Mouse (Mus musculus) right cerebral cortex, postnatal 4 days (tissue): Measurements from ENCODE around the gene Hdac10.

Experiments used
- DNase-seq: peaks from one replicate; pipeline ENCODE4 v3.0.0-alpha.2; 2022

Hdac10 gene

DNA sequence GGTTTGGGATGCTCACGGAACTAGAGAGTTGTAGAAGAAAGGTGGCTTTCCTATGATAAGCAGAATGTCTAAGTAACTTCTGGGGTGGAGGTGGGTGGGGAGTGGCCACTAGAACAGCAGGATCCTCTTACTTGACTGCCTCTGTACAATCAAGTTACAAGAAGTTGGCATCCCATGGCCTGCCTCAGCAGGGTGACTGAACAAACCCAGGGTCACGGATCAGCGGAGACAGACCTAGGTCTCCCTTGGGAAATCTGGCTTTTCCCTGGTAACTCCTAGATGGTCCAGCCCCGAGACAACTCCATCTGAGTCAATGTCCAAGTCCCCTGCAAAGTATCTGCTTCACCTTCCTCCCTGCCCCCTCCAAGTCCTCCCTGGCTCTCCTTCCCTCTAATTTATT, 19.4 kb upstream of the Hdac10 start:
- no peak for DNase-seq

DNA sequence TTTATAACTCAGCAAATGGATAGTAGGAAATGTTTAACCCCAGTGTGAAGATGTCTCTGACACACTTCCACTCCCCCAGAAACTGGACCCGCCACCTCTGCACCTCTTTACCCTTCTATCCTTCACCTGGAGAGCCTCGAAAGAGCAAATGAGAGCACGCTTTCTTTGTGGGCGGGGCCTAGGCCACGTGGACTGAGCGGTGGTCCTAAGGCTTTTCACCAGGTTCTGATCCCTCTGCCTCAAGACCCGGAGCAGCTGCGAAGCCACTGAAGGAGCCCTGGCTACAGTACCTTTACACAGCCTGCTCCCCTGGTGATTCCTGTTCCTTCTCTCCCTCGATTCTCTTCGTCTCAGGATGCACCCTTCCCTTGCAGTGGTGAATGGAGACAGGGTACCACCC, 19.0 kb upstream of the Hdac10 start:
- DNase-seq, result no peak

DNA sequence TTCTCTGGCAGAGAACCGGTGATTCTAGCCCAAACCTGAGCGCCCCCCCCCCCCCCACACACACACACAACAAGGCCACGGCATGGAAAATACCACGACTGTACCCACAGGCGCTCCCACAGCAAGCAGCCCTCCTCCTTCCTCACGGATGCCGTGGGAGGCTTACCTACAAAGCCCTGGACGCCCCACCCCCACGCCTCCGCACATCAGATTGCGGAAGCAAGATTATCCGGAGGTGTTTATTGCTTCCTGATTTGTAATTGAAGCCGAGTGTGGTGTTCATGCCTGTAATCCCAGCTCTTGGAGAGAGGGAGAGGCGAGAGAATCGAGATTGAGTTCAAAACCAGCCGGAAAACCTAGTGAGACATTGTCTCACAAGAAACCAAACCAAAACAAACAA, 18.5 kb upstream of the Hdac10 start:
- peak; percentile 49 for DNase-seq

DNA sequence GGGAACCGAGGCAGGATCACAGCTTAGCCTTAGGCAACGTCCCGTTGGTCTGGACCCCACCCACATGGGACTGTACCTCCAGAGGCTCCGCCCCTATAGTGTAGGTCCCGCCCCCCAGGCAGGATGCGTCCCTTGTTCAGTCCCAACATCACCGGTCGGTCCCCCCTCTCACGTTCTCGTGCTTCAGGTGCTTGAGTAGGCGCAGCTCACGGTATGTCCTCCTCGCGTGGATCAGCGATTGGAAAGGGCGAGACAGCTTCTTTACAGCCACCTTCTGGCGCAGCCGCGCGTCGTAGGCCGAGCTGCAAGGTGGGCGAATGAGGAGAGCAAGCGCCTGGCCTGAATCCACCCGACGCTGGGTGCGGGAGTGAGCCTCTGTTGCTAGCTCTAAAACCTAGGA, 18.0 kb upstream of the Hdac10 start:
- peak; percentile 53 for DNase-seq

DNA sequence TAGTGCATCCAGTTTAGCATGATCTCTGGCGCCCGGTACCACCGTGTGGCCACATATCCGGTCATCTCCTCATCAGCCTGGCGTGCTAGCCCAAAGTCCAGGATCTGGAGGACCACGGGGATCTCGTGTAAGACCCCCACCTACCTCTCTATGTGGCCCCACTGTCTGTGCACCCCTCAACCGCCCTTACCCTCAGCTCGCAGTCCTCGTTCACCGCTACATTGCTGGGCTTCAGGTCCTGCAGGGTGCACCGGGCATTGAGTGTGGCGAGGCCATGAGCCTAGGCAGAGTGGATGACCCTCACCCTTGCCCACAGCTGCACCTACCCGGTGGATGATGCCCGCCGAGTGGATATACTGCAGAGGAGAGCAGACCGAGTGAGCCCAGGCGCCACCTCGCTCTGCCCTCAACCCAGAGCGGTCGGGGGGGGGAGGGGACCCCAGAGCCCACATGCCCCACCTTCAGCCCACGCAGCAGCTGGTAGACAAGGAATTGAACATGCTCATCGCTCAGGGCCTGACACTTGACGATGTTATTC, 17.4 kb upstream of the Hdac10 start:
- DNase-seq, result no peak

DNA sequence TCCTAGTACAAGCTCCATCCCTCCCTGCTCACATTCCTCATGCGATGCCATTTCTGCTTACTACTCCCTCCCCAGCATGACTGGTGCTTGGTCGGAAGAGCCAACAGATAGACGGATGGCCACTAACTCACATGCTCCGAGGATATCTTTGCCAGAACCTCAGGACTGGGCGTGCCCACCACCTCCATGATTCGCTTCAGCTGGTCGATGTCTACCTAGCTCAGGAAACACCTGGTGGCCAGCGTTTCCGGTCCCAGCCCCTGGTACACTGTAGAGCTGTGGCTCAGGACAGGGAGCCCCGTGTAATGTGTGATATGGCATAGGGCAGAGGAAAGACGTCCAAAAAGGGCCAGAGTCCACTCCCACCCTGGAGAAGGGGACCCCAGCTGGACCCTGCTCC, 16.5 kb upstream of the Hdac10 start:
- DNase-seq, result no peak

DNA sequence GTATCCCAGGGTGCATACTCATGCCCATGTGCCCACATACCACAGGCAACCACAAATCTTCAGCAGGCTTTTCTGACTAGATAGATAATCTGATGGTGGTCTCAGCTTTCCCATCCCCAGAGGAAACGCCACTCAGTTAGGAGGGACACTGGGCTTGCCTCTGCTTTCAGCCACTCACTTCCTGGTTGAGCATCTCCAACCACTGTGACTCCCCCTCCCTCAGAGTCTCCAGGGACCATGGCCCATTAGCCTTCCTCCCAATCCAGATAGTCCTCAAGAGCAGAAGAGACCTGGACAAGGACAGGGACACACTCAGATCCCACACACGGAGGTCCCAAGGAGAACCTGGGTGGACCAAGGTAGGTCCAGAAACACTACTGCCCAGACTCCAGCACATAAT, 14.6 kb upstream of the Hdac10 start:
- no peak for DNase-seq

DNA sequence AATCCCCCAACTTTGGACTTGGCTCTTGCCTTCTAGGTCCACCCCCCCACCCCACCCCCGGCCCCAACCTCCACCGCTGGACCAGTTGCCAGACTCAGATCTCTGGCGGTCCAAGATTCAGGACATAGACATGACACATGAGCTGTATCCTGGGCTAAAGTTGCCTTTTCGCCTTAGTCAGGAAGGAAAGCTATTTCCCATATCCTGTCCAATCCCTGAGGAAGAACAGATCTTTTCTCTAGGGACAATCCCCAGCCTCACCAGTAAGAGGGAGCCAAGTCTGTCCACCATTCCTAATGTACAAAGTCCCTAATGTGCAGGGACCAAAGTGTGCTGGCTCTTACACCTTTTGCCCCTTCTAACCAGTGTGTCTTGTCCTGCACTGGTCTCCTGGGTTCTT, 13.4 kb upstream of the Hdac10 start:
- DNase-seq, result no peak

DNA sequence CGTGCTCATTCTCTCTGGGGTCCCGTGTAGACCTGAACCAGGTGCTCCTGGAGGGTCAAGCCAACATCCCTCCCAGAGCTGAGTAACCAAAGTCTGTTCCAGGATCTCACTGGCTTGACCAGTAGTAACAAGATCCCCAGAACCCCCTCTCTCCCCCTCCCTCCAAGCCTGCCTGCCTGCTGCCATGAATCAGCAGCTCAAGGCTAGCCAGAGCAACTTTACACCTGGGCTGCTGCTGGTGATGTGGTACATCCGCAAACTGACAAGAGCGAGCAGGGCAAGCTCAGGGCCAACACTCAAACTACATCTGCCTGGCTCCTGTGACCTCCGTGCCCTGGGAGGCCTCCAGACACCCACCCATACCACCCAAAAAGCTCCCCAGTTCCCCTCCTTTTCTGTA, 12.9 kb upstream of the Hdac10 start:
- no peak for DNase-seq

DNA sequence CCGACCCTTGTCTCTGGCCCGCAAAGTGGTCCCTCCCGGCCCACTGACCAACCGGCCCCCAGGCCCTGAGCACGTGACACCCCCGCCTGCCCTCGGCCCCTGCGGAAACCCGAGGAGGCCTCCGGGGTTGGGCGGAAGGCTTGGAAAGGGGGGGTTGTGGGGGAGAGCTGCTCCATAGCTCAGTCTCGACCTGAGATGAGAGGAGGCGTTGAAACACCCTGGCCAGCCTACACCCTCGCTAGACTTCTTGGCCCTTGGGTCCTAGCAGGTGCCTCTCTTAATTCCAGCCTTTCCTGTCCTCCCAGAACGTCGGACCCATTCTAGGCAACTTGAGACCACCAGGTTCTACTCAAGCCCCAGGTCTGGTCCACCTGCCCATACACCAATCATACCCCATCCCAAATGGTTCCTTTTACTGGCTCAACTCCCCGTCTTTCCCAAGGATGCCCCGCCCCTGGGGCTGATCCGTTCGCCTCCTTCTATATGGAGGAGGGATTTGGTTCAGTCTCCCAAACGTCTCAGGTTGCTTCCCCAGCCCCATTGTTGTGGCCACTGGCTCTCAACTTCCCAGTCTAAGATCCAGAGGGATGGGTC, 12.3 kb upstream of the Hdac10 start, which contains the start of gene Mapk12:
Gene Mapk12 (minus strand): TSS at position 45 of the 594 bp plus-strand sequence.
- no peak for DNase-seq

DNA sequence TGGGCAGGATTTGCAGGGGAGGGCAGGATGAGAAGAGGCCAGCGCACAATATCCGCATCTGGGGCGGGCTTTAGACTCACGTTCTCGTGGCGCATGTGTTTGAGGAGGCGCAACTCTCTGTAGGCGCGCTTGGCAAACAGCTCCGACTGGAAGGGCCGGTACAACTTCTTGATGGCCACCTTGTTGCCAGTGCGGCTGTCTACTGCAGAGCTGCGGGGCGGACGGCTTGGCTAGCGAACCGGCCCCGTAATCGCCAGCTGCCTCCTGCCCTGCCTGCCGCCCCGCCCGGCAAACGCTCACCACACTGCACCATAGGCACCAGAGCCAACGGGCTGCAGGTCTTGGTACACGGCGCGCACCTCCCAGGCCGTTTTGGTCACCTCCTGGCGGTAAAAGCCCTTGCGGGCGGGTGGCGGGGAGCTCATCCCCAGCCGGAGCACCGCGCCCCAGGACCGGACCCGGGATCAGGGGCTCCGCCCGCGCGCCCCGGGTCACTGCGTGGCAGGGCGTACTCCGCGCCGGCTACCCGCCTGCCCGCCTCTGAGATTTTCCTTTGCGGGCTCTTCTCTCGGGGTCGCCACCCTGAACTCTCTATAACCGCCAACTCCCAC, 11.7 kb upstream of the Hdac10 start:
- DNase-seq, result peak; percentile 22

DNA sequence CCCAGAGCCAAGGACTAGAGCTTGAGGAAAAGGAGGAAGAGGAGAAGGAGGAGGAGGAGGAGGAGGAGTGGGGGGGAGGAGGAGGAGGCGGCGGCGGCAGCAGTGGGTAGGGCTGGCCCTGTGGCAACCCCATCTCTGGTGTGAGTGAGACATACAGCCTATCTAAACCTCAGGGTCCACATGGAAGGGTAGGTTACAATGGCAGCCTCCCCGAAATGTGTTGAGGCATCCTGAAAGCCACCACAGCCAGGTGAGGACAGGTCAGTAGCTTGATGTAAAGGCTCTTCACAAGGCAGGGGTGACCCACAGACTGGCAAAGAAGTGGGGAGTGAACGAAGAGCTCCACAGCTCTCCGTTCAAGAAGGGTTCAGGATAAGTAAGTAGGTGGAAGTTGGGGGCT, 10.0 kb upstream of the Hdac10 start:
- DNase-seq, result no peak

DNA sequence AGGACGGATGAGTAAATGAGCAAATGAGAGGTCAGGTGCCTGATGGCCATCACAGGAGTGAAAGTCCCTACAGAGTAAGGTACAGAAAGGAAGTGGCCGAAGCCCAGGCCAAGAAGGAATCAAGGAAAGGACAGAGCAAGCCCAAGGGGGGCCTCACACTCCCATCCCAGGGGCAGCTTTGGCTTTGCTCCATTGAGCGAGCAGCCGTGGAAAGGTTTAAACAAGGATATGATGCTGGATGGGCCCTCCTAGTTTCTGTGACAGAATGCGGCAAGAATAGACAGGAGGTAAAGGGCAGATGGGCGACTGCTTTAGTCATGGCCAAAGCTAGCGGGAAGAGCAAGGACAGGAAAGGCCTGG, 9.5 kb upstream of the Hdac10 start:
- no peak for DNase-seq

DNA sequence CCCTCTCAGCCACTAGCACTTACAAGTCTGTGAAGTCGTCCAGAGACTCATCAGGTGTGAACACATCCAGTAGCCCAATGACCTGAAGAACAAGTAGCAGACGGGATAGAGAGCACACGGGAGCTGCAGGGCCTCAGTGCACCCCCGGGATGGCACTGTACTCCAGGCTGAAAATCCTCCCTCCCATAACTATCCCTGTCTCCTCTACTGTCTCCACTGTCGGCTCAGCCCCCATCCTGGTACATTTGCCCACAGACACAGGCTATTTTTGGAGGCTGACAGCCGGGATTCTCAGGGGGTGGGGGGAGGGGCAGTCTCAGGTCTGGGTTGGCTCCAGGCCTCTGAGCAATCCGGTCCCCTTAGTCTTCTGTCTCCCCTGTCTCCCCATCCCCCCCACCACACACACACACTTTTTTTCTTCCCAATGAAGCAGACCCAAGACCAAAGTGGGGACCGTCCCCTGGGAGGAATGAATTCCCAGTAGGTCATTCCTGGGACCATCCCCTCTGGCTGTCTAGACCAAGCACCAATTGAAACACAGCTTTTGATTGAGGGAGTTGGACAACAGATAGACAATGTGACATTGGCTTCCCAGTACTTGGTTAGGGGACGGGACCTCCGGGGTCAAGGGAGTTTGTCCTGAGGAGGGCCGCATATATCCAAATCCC, 9.0 kb upstream of the Hdac10 start:
- no peak for DNase-seq

DNA sequence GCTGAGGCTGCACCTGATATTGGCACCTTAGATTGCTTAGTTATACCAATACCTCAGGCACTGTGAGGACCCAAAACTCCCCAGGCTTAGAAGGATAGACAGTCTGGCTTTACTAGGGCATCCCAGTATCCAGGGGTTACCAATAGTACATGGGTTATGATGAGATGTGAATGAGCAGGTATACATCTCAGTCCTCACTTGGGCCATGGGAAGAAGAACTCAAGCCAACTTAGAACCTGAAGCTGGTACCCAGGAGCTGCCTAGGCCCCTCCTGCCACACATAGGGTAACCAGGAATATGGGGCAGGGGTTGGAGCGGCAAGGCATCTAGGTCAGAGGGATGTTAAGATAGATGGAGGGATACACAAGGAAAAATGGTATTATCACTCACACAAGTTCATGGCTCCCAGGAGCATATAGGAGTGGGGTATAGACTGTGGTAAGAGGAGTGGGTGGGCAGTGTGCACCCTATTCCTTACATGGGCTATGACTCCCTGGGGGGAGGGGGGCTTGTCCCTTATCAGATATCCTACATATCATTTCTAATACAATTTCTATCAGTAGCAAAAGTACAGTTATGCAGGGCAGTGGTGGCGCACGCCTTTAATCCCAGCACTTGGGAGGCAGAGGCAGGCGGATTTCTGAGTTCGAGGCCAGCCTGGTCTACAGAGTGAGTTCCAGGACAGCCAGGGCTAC, 8.1 kb upstream of the Hdac10 start:
- DNase-seq, result no peak

DNA sequence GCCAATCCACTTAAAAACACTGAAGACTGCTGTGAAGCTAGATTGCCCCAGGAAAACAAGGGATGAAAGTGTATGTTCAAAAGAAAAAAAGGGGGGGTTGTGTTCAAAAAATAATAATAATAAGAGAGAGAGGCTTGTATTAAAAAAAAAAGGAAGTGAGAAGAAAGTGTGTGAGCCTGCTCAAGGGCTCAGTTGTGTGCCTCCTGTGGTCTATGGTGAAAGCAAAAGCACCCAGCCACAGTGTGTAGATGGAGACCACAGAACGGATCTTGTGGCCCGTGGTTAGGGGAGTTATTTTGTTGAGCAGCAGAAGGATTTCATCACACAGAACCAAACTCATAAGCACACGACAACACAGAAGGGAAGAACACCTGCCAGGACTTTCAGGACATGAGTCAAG, 2.8 kb upstream of the Hdac10 start:
- DNase-seq, result no peak

DNA sequence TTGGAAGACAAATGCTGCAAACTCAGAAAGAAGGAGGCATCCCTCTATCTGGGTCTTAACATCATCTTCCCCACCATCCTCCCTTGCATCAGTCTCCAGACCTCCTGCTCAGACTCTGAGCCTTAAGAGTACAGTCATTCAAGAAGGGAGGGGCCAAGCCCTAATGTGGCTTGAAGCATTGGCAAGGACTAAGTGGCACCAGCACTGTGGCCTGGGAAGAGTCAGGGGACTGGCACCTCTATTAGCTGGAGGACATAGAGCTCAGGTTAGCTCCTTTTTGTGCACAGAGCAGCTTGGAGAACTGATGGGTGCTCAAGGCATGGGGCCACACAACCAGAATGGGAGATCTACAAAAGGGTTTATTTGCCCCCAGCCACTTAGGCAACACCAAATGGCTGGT, 1.7 kb upstream of the Hdac10 start:
- no peak for DNase-seq

DNA sequence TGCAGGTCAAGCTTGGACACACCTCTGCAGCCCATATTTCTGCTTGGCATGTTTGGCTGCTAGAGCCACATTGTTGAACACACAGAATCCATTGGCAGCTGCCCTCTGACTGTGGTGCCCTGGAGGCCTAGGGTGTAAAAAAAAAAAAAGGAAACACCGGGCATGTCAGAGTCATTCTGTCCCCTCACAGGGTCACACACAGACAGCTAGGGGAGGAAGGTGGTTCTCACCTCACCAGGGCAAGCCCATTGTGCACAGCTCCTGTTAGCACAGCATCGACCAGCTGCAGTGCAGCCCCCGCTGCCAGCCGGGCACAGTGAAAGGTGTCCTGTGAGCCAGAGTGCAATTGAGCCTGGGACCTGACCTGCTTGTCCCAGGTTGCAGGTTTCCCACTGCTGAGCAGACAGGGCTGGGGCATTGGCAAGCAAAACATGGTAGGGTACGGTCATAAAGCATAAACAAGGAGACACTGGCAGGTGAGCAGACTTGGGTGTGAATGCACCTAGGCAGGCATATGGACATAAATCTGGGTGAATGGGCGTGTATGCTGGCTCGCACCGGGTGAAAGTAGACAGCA, 1.0 kb downstream of the Hdac10 start:
- DNase-seq, result no peak

DNA sequence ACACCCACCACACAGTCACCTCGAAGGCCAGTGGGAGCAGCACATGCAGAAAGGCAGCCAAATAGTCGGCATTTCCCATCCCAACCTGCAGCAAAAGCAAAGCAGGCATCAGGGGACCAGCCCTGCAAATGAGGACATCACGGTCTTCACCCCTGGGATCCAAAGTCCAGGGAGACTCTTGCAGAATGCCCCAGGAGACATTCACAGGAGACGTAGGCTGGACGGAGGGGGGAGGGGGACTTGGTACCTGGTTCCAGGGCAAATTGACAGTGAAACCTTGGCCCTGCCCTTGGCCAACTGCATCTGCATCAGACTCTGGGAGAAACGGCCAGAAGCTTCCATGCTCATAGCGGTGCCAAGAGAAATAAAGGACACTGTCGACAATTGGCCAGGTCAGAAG, 1.9 kb downstream of the Hdac10 start:
- no peak for DNase-seq

DNA sequence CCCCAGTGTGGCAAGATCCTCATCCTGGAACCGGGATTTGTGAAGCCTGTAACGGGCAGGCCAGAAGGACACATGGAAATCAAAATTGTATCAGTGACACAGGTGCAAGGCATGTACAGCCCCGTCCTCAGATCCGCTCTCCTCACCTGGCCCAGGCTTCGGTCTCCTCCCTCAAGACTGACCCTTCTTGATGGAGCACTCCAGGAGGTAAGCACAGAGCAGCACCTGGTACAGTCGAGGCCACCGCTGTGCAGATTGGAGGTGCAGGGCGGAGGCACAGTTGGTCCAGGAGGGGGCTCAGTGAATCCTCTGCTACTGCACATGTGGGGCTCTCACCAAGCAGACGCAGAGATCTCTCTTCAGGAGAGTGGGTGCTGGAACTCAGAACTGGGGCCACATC, 3.1 kb downstream of the Hdac10 start:
- no peak for DNase-seq

DNA sequence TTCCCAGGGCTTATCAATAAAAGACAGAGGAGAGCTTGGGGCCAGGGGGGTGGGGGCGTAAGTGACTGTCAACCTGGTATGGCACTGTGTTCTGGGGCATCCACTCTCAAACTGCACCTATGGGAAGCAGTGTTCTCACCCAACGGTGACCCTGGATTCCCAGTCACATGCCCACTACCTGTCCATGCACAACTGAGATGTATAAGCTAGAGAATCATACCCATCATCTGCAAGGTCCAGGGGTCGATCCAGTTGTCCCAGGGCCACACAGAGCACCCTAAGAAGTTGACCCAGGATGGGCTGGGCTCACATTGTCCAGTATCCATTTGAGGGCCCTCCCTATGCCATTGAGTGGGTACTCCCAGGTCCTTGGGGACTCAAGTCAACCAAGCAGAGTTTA, 4.2 kb downstream of the Hdac10 start:
- no peak for DNase-seq

DNA sequence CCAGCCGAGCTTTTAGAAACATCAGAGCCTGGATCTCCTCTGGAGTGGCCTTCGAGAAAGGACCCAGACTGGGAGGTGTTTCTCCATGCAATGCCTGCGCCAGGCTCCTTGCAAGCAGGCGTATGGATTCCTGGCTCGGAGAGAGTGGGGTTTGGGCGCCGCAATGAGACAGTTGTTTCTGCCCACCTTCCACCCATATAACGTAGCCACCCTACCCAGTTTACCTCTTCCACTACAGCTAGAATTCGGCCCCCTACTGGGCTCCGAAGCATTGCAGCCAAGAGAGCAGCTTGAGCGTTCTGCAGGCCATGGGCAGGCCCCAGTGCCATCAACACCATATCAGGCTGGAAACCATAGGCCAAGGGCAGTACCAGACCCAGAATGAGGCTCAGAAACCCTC, 4.9 kb downstream of the Hdac10 start:
- DNase-seq, result peak; percentile 63

DNA sequence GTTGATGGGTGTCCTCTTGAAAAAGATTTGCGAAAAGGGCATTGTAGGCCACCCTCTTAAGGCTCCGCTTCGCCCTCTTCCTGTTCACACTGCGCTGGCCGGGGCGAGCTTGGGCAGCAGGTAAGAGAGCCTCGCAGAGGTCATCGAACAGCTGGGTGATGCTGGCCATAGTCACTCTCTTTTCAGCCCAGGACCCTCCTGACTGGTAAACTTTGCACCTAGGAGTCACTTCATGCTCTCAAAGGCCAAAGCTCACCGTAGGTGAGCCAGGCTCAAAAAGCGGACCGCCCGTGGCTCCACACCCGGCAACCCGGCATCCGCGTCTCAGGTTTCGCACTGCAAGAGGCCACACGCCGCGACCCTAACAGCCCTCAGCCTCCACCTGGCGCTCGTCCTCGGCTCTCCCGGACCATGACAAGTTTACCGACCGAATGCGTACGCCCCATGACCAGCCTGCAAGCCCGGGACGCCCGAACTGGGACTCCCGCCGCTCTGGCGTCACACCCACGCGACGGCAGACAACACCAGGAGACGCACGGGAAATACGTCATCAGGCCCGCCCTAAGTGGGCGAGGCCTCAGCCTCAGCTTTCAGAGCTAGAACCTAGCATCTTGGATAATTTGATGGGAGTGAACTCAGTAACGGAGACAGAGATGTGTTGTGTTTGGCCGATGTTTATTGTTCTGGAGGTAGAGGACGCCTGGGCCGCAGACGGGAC, 5.7 kb downstream of the Hdac10 start, which contains the start of gene Tubgcp6:
Gene Tubgcp6 (minus strand): TSS at position 464 of the 718 bp plus-strand sequence.
- DNase-seq, result peak; percentile 93
